Mouse (Mus musculus) intestine, embryonic 16.5 days (tissue): ENCODE measurements around the gene Gpr156. TPM values are rescaled to one million over a fixed set of nuclear protein-coding genes. Genes with fewer than 3 reads are reported as not detected.

Experiments
- ATAC-seq: fragments of 200-750 bp; cut with Nextera tagmentation; 2 replicates; pipeline ENCODE4 v1.8.0; 2017; ENCODE audit warnings: moderate TSS enrichment, moderate library complexity
- H3K27ac ChIP-seq: fragments of 300-500 bp; sonication (generic); 2 replicates; pipeline ENCODE4 v1.5.1; 2014; ENCODE audit warnings: mild to moderate bottlenecking, low read length
- H3K27me3 ChIP-seq: fragments of 300-500 bp; sonication (generic); replicated peaks from 2 replicates; pipeline ENCODE4 v1.6.1; 2014; ENCODE audit warnings: low read length, control low read depth, mixed read lengths; ENCODE audit not compliant: control insufficient read depth, insufficient read depth
- H3K36me3 ChIP-seq: fragments of 300-500 bp; sonication (generic); 2 replicates; pipeline ENCODE4 v1.6.1; 2014; ENCODE audit warnings: low read length, control low read depth; ENCODE audit not compliant: control insufficient read depth, insufficient read depth
- H3K4me1 ChIP-seq: fragments of 300-500 bp; sonication (generic); 2 replicates; pipeline ENCODE4 v1.6.1; 2014; ENCODE audit warnings: low read length, control low read depth, mixed read lengths; ENCODE audit not compliant: control insufficient read depth, insufficient read depth
- H3K4me2 ChIP-seq: fragments of 300-500 bp; sonication (generic); 2 replicates; pipeline ENCODE4 v1.6.1; 2014; ENCODE audit warnings: low read depth, low read length, control low read depth
- H3K4me3 ChIP-seq: fragments of 300-500 bp; sonication (generic); 2 replicates; pipeline ENCODE4 v1.5.1; 2014; ENCODE audit warnings: mild to moderate bottlenecking, low read length
- H3K9ac ChIP-seq: fragments of 300-500 bp; sonication (generic); 2 replicates; pipeline ENCODE4 v1.6.1; 2014; ENCODE audit warnings: low read depth, low read length
- H3K9me3 ChIP-seq: fragments of 300-500 bp; sonication (generic); 2 replicates; pipeline ENCODE4 v1.6.1; 2016; ENCODE audit warnings: low read length, control low read depth; ENCODE audit not compliant: control insufficient read depth
- WGBS: fragments of 180-500 bp; shearing (Covaris S2); extraction: QIAGEN DNeasy Blood & Tissue Kit; methylation state at CpG from one replicate; pipeline ENCODE4 v1.1.7; 2014; 5-methylcytosine and 5-hydroxymethylcytosine counted together
- polyA plus RNA-seq: library from polyadenylated mRNA; unstranded; fragments of >200 nt; fragmentation: Nextera tagmentation; extraction: Ambion mirVana; gene quantifications from 2 replicates; pipeline ENCODE4 v1.2.1, GENCODE M21; 2015

The Gpr156 gene
- polyA plus RNA-seq, 1 experiment from 2014 or later: 0.15 TPM

- Histone ChIP-seq H3K27ac (no peak overlapping the region), H3K9ac (no peak overlapping the region), H3K27me3 (no peaks in the 10 kb centered on the region), H3K9me3 (no peaks in the 10 kb centered on the region), H3K36me3 (no peaks in the 10 kb centered on the region), H3K4me1 (no peaks in the 10 kb centered on the region), H3K4me2 (no peak overlapping the region), H3K4me3 (no peak overlapping the region)
- 90% methylated on average over 2 of the region's 2 CpGs for WGBS
- no peak for ATAC-seq
These were observed 18.6 kb downstream of the Gpr156 start for GRCm38 (mm10) chr16:37934932-37935331.

- no peaks in the 10 kb centered on the region for H3K4me1 ChIP-seq
- H3K27me3 ChIP-seq: no peaks in the 10 kb centered on the region
- no peaks in the 10 kb centered on the region for H3K9me3 ChIP-seq
- no peak overlapping the region for H3K27ac ChIP-seq
- no peak overlapping the region for H3K4me2 ChIP-seq
- no peaks in the 10 kb centered on the region for H3K36me3 ChIP-seq
- WGBS: 68% methylated on average over 8 of the region's 8 CpGs
- no peak overlapping the region for H3K4me3 ChIP-seq
- H3K9ac ChIP-seq: no peak overlapping the region
- no peak for ATAC-seq
These were observed 21.0 kb downstream of the Gpr156 start for GRCm38 (mm10) chr16:37937276-37937675.

- peak; percentile 77; the same call in 1 of the 2 replicates for ATAC-seq
- Histone ChIP-seq H3K27me3 (no peaks in the 10 kb centered on the region), H3K4me1 (no peaks in the 10 kb centered on the region), H3K36me3 (no peaks in the 10 kb centered on the region), H3K4me3 (no peak overlapping the region), H3K9me3 (no peaks in the 10 kb centered on the region), H3K27ac (no peak overlapping the region), H3K9ac (no peak overlapping the region), H3K4me2 (no peak overlapping the region)
- 58% methylated on average over 16 of the region's 17 CpGs for WGBS
These were observed 22.1 kb downstream of the Gpr156 start for GRCm38 (mm10) chr16:37938125-37939081.

GRCm38 (mm10) chr16:37939082-37939863, 23.0 kb downstream of the Gpr156 start:
- Histone ChIP-seq H3K27ac (no peak overlapping the region), H3K4me1 (no peaks in the 10 kb centered on the region), H3K27me3 (no peaks in the 10 kb centered on the region), H3K9me3 (no peaks in the 10 kb centered on the region), H3K9ac (no peak overlapping the region), H3K36me3 (no peaks in the 10 kb centered on the region), H3K4me3 (no peak overlapping the region), H3K4me2 (no peak overlapping the region)
- no peak for ATAC-seq
- 69% methylated on average over 11 of the region's 11 CpGs for WGBS

- H3K9me3 ChIP-seq: no peaks in the 10 kb centered on the region
- no peaks in the 10 kb centered on the region for H3K36me3 ChIP-seq
- H3K27me3 ChIP-seq: no peaks in the 10 kb centered on the region
- no peak overlapping the region for H3K9ac ChIP-seq
- ATAC-seq: no peak
- WGBS: 76% methylated on average over 10 of the region's 10 CpGs
- H3K4me2 ChIP-seq: no peak overlapping the region
- H3K4me1 ChIP-seq: no peaks in the 10 kb centered on the region
- H3K27ac ChIP-seq: no peak overlapping the region
- no peak overlapping the region for H3K4me3 ChIP-seq
These were observed 24.0 kb downstream of the Gpr156 start for GRCm38 (mm10) chr16:37940291-37940690.

- 48% methylated on average over 2 of the region's 2 CpGs for WGBS
- Histone ChIP-seq H3K9me3 (no peaks in the 10 kb centered on the region), H3K27ac (no peak overlapping the region), H3K36me3 (no peaks in the 10 kb centered on the region), H3K27me3 (no peaks in the 10 kb centered on the region), H3K9ac (no peak overlapping the region), H3K4me2 (no peak overlapping the region), H3K4me3 (no peak overlapping the region), H3K4me1 (no peaks in the 10 kb centered on the region)
- ATAC-seq: no peak
These were observed 27.4 kb downstream of the Gpr156 start for GRCm38 (mm10) chr16:37943701-37944100.

GRCm38 (mm10) chr16:37945031-37945796, 28.9 kb downstream of the Gpr156 start:
- 68% methylated on average over 8 of the region's 8 CpGs for WGBS

GRCm38 (mm10) chr16:37947160-37947559, 30.9 kb downstream of the Gpr156 start:
- Histone ChIP-seq H3K27me3 (no peaks in the 10 kb centered on the region), H3K4me3 (no peak overlapping the region), H3K9ac (no peak overlapping the region), H3K9me3 (no peaks in the 10 kb centered on the region), H3K4me2 (no peak overlapping the region), H3K27ac (no peak overlapping the region), H3K36me3 (no peaks in the 10 kb centered on the region), H3K4me1 (no peaks in the 10 kb centered on the region)
- WGBS: 39% methylated on average over 5 of the region's 5 CpGs
- ATAC-seq: peak; percentile 79

More at GRCm38 (mm10) chr16:37945031-37945796, 28.9 kb downstream of the Gpr156 start:
- no peak for ATAC-seq
- Histone ChIP-seq H3K4me3 (no peak overlapping the region), H3K36me3 (no peaks in the 10 kb centered on the region), H3K4me2 (no peak overlapping the region), H3K9ac (no peak overlapping the region), H3K27me3 (no peaks in the 10 kb centered on the region), H3K27ac (no peak overlapping the region), H3K4me1 (no peaks in the 10 kb centered on the region), H3K9me3 (no peaks in the 10 kb centered on the region)

- WGBS: 80% methylated on average over 4 of the region's 4 CpGs
- H3K4me2 ChIP-seq: no peak overlapping the region
- H3K36me3 ChIP-seq: no peaks in the 10 kb centered on the region
- no peak overlapping the region for H3K9ac ChIP-seq
- no peak overlapping the region for H3K27ac ChIP-seq
- H3K4me3 ChIP-seq: no peak overlapping the region
- no peak for ATAC-seq
- H3K27me3 ChIP-seq: no peaks in the 10 kb centered on the region
- no peaks in the 10 kb centered on the region for H3K4me1 ChIP-seq
- H3K9me3 ChIP-seq: no peaks in the 10 kb centered on the region
These were observed 32.1 kb downstream of the Gpr156 start for GRCm38 (mm10) chr16:37948365-37948764.
